Mouse (Mus musculus) limb, embryonic 13.5 days (tissue): ENCODE measurements around the gene Olfr631. TPM values are rescaled to one million over a fixed set of nuclear protein-coding genes. Genes with fewer than 3 reads are reported as not detected.
"Not testable (repeated sequence)": the region's sequence is repeated elsewhere in the genome, so short reads cannot be mapped to it uniquely, and the experiment has no call there.

ENCODE experiments used
- ATAC-seq: fragments of 200-750 bp; cut with Nextera tagmentation; 2 replicates; pipeline ENCODE4 v1.8.0; 2017; ENCODE audit warnings: low read depth, moderate number of reproducible peaks, moderate TSS enrichment; ENCODE audit not compliant: low FRiP score
- H3K27ac ChIP-seq: fragments of 300-500 bp; sonication (generic); 2 replicates; pipeline ENCODE4 v1.5.1; 2015; ENCODE audit warnings: inconsistent platforms, mild to moderate bottlenecking, moderate library complexity
- H3K27me3 ChIP-seq: fragments of 300-500 bp; sonication (generic); 2 replicates; pipeline ENCODE4 v1.6.1; 2015; ENCODE audit warnings: mild to moderate bottlenecking, inconsistent platforms
- H3K36me3 ChIP-seq: fragments of 300-500 bp; sonication (generic); 2 replicates; pipeline ENCODE4 v1.6.1; 2015; ENCODE audit warnings: inconsistent platforms, mild to moderate bottlenecking, moderate library complexity
- H3K4me1 ChIP-seq: fragments of 300-500 bp; sonication (generic); 2 replicates; pipeline ENCODE4 v1.6.1; 2015; ENCODE audit warnings: inconsistent platforms
- H3K4me2 ChIP-seq: fragments of 300-500 bp; sonication (generic); replicated peaks from 2 replicates; pipeline ENCODE4 v1.6.1; 2015; ENCODE audit warnings: inconsistent platforms, mild to moderate bottlenecking, moderate library complexity
- H3K4me3 ChIP-seq: fragments of 300-500 bp; sonication (generic); 2 replicates; pipeline ENCODE4 v1.5.1; 2015; ENCODE audit warnings: moderate library complexity, mild to moderate bottlenecking, inconsistent platforms
- H3K9ac ChIP-seq: fragments of 300-500 bp; sonication (generic); 2 replicates; pipeline ENCODE4 v1.6.1; 2015; ENCODE audit warnings: mild to moderate bottlenecking, inconsistent platforms
- H3K9me3 ChIP-seq: fragments of 300-500 bp; sonication (generic); 2 replicates; pipeline ENCODE4 v1.6.1; 2016; ENCODE audit warnings: inconsistent platforms
- WGBS: fragments of 180-500 bp; shearing (Covaris S2); methylation state at CpG from one replicate; pipeline ENCODE4 v1.1.7; 2015; 5-methylcytosine and 5-hydroxymethylcytosine counted together
- polyA plus RNA-seq: library from polyadenylated mRNA; unstranded; fragments of >200 nt; fragmentation: Nextera tagmentation; extraction: Ambion mirVana; gene quantifications from 2 replicates; pipeline ENCODE4 v1.2.1, GENCODE M21; 2015

The Olfr631 gene
- not detected in 2 replicates for polyA plus RNA-seq

DNA sequence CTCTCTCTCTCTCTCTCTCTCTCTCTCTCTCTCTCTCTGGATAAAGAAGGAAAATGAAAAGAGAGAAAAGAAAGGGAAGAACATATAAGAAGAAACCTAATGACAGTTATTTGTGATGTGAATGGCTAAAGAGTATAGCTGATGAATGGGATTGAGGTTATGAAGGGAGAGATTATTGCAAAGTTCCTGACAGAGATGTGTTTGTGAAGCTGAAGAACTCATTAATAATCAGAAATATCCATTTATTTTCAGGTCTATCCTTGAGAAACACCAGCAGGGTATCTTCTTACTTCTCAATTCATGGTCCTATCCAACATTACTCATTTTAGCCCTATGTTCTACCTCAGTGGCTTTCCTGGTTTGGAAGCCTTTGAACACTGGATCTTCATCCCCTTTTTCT is at the start of gene Olfr631:
Olfr631 (plus strand) TSS at position 301 of the 400 bp plus-strand sequence.
- ATAC-seq, result no peak
- H3K36me3 ChIP-seq, result no peaks in the 10 kb centered on the region

DNA sequence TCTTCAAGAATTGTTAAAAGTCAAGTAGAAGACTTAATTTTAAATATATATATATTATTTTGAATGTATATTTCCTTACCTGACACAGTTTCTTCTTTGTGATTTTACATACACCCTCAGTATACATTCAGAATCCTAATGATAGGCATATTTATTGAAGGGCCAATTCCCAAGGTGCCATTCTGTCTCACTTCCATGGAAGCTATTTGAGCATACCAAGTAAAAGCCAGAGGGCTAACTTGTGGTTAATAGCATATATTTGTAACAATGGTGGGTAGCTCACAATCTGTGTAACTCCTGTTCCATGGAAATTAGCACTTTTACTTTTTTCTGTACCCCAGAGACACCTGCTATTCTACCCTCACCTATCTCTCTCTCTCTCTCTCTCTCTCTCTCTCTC is 42.5 kb upstream of the Olfr631 start, which contains the start of gene Olfr66:
Olfr66 (minus strand) TSS at position 101 of the 400 bp plus-strand sequence.
- no peak within 1 kb of the TSS for H3K27ac ChIP-seq
- no peaks in the 10 kb centered on the region for H3K4me1 ChIP-seq
- no peaks in the 10 kb centered on the region for H3K9me3 ChIP-seq
- no peak within 1 kb of the TSS for H3K4me3 ChIP-seq
- H3K9ac ChIP-seq, result no peak within 1 kb of the TSS
- H3K27me3 ChIP-seq, result no peaks in the 10 kb centered on the region
- ATAC-seq, result no peak
- H3K36me3 ChIP-seq, result no peaks in the 10 kb centered on the region
- no peak within 1 kb of the TSS for H3K4me2 ChIP-seq

More for the DNA sequence above, at the start of gene Olfr631:
- no peaks in the 10 kb centered on the region for H3K9me3 ChIP-seq
- no peak within 1 kb of the TSS for H3K9ac ChIP-seq
- no peak within 1 kb of the TSS for H3K4me3 ChIP-seq
- H3K4me2 ChIP-seq, result no peak within 1 kb of the TSS
- no peaks in the 10 kb centered on the region for H3K4me1 ChIP-seq
- H3K27ac ChIP-seq, result no peak within 1 kb of the TSS
- H3K27me3 ChIP-seq, result no peaks in the 10 kb centered on the region

DNA sequence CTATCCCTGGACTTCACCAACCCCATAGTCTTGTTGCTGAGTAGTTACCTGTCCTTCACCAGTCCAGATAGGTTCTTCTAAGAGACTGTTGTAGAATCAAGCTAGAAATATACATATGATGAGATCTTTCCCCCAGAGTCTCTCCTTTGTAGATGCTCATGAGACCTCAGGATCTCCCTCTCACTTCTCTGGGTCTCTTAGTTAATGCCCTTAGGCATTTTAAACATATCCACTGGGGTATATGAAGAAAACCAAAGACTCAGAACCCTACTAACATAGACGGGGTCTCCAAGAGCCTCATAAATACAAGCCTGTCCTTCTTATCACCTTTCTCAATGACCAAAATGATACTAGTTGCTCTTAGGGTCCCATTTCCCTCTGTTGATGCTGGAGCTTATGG is 34.2 kb upstream of the Olfr631 start, which contains the start of gene Olfr64:
Olfr64 (minus strand) TSS at position 101 of the 400 bp plus-strand sequence.
- Histone ChIP-seq H3K9ac (no peak within 1 kb of the TSS), H3K4me1 (no peaks in the 10 kb centered on the region), H3K27me3 (no peaks in the 10 kb centered on the region), H3K4me3 (no peak within 1 kb of the TSS), H3K27ac (no peak within 1 kb of the TSS), H3K9me3 (no peaks in the 10 kb centered on the region), H3K4me2 (no peak within 1 kb of the TSS), H3K36me3 (no peaks in the 10 kb centered on the region)
- no peak for ATAC-seq
- 72% methylated on average over 1 of the region's 1 CpGs for WGBS

DNA sequence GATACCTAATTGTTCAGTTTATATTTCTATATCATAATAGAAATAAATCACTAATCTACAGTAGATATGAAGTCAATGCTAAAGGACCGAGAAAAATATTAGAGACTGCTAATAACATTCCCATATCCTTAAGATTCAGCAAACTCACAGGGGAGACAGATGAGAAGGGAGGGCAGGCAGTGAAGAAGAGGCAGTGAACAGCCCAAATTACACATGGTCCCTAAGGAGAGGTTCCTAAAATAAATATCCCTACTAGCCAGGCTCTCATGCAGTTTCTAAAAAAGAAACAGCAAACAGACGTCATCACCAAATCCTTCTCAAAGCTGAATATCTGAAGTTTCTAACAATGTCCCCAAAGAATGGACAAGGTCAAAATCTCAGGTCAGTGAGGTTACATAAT is 25.4 kb upstream of the Olfr631 start, which contains the start of gene Olfr65:
Olfr65 (plus strand) TSS at position 301 of the 400 bp plus-strand sequence.
- H3K4me2 ChIP-seq, result no peak within 1 kb of the TSS
- WGBS, result 85% methylated on average over 2 of the region's 2 CpGs
- no peak within 1 kb of the TSS for H3K27ac ChIP-seq

DNA sequence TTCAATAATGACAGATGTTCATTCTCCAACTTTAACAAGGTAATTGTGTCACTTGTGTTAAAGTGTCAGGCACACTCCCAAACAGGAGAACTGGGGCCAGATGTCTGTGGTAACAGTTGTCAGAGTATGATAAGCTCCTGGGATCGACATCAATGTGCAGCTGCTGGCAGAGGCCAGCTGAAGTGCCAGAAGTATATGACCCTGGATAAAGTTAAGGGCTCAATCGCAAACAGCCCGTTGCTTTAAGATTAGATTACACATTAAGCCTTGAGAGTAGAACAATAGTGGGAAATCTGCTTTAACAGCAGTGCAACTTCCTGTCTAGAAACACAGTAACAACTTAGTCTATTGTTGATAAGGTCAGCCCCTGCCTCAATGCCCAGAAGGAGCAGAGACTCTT is 18.6 kb upstream of the Olfr631 start:
- no peaks in the 10 kb centered on the region for H3K9me3 ChIP-seq
- WGBS, result 22% methylated on average over 3 of the region's 3 CpGs
- no peak for ATAC-seq

More for the DNA sequence above, 25.4 kb upstream of the Olfr631 start, which contains the start of gene Olfr65:
- ATAC-seq, result no peak
- no peaks in the 10 kb centered on the region for H3K36me3 ChIP-seq
- no peak within 1 kb of the TSS for H3K4me3 ChIP-seq
- no peaks in the 10 kb centered on the region for H3K9me3 ChIP-seq
- H3K4me1 ChIP-seq, result no peaks in the 10 kb centered on the region
- no peak within 1 kb of the TSS for H3K9ac ChIP-seq
- no peaks in the 10 kb centered on the region for H3K27me3 ChIP-seq

DNA sequence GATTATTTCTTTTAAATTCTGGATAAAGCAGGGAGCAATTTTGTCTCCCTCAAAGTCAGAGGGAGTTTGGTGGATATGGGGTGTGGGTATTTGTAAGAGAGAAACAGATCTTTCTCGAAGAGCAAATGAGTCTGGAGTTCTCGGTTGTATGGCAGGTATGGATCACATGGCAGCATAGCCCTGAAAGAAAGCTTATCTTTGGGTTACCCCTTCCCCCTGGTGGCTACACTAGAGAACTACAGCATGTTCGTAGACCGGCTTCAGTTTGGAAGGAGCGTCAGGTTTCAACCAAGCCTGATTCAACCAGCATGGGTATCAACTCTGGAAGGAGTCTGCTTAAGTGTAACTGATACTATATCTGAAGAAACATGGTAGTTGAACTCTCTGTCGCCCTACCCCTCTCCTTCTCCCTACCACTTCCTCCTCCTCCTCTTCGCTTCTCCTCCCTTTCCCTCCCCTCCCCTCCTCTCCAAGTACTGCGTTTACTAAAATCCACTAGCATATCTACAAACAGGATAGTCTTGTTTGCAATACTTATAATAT is 15.6 kb upstream of the Olfr631 start:
- Histone ChIP-seq H3K4me2 (no peak overlapping the region), H3K4me1 (no peaks in the 10 kb centered on the region), H3K27me3 (no peaks in the 10 kb centered on the region), H3K4me3 (no peak overlapping the region), H3K36me3 (no peaks in the 10 kb centered on the region), H3K9ac (no peak overlapping the region), H3K27ac (no peak overlapping the region), H3K9me3 (no peaks in the 10 kb centered on the region)
- 40% methylated on average over 8 of the region's 8 CpGs for WGBS
- no peak for ATAC-seq

More for the DNA sequence above, 18.6 kb upstream of the Olfr631 start:
- Histone ChIP-seq H3K4me2 (no peak overlapping the region), H3K36me3 (no peaks in the 10 kb centered on the region), H3K9ac (no peak overlapping the region), H3K27ac (no peak overlapping the region), H3K4me1 (no peaks in the 10 kb centered on the region), H3K4me3 (no peak overlapping the region), H3K27me3 (no peaks in the 10 kb centered on the region)

DNA sequence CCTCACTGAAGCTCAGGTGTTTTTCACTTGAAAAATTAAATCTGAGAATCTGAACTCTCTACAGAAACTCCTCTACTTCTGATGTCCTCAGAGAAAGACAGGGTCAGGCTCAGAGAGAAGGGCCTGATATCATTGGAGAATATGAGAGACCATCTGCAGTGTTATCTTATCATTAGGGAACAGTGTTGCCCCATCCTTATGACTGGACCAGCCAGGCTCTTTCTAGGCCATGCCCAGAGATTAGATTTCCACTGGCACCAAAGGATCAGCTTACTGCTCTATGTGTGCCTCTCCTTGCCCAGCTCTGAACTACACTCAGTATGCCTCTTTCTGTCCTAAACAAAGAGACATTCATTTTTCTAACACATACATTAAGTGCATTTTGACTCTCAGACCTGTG is 13.3 kb upstream of the Olfr631 start:
- H3K36me3 ChIP-seq, result no peaks in the 10 kb centered on the region
- no peak overlapping the region for H3K4me3 ChIP-seq
- no peaks in the 10 kb centered on the region for H3K9me3 ChIP-seq
- no peak for ATAC-seq
- H3K9ac ChIP-seq, result no peak overlapping the region
- H3K4me1 ChIP-seq, result no peaks in the 10 kb centered on the region
- H3K4me2 ChIP-seq, result no peak overlapping the region
- H3K27me3 ChIP-seq, result no peaks in the 10 kb centered on the region
- no peak overlapping the region for H3K27ac ChIP-seq

DNA sequence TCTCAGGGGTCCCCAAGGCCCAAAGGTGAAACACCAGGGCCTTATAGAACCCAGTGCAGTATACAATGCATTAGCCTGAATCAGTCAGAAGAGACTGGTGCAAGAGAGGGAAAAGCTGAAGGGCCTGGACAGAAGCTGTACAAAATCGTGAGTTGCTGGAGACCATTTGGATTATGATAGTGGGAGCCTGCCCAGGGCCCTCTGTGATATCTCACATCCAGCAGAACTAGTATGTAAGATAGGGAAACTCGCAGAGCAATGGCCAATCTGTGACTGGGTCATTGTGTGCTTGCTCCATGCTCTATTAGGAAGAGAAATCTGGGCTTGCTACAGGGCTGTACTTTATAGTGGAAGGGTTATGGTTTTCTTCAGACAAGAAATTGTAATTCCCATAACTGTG is 5.6 kb downstream of the Olfr631 start, which contains the start of gene Olfr632:
Olfr632 (plus strand) TSS at position 84 of the 400 bp plus-strand sequence.
- ATAC-seq, result no peak
- Histone ChIP-seq H3K36me3 (no peaks in the 10 kb centered on the region), H3K27ac (no peak within 1 kb of the TSS), H3K9ac (no peak within 1 kb of the TSS), H3K9me3 (no peaks in the 10 kb centered on the region), H3K4me3 (no peak within 1 kb of the TSS), H3K4me2 (no peak within 1 kb of the TSS), H3K27me3 (no peaks in the 10 kb centered on the region), H3K4me1 (no peaks in the 10 kb centered on the region)
- 59% methylated on average over 2 of the region's 2 CpGs for WGBS

DNA sequence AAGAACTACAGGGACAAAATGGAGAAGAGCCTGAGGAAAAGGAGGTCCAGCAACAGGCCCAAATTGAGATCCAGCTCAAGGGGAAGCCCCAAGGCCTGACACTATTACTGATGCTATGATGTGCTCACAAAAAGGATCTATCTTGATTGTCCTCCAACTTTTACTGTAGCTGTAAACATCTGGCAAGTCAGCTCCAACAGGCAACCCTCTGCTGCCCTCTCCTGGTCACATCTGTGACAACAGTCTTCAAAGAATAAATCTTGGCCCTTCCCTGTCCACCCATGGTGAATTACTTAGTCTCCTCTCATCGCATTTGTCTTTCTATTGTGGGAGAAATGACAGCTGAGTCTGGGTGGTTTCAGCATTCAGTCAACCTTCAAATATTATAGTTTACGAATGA is 14.1 kb downstream of the Olfr631 start:
- H3K36me3 ChIP-seq, result no peaks in the 10 kb centered on the region
- no peaks in the 10 kb centered on the region for H3K4me1 ChIP-seq
- H3K27ac ChIP-seq, result no peak overlapping the region
- H3K9me3 ChIP-seq, result no peaks in the 10 kb centered on the region
- H3K9ac ChIP-seq, result no peak overlapping the region
- 38% methylated on average over 2 of the region's 2 CpGs for WGBS
- no peaks in the 10 kb centered on the region for H3K27me3 ChIP-seq
- H3K4me3 ChIP-seq, result no peak overlapping the region
- H3K4me2 ChIP-seq, result no peak overlapping the region
- ATAC-seq, result no peak

DNA sequence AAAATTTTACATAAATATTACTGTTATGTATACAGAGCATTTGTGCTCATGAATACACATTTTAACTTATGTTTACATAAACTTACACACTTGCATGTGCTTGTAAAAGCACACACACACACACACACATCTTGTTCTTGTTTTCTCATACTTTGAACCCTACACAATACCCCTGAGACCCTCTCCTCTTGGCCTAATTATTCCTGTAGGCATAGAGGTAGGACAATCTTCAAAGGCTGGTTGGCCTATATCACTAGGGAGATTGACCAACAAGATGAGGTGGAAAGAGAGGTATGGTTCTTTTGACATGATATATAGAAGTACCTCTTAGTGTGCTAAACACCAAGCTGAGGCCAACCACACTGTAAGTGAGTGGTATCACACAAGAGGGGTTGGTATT is 15.5 kb downstream of the Olfr631 start, which contains the start of gene Olfr633:
Olfr633 (plus strand) TSS at position 301 of the 400 bp plus-strand sequence.
- no peak for ATAC-seq
- Histone ChIP-seq H3K9ac (no peak within 1 kb of the TSS), H3K4me1 (no peaks in the 10 kb centered on the region), H3K9me3 (no peaks in the 10 kb centered on the region), H3K27me3 (no peaks in the 10 kb centered on the region), H3K36me3 (no peaks in the 10 kb centered on the region), H3K27ac (no peak within 1 kb of the TSS), H3K4me3 (no peak within 1 kb of the TSS), H3K4me2 (no peak within 1 kb of the TSS)

DNA sequence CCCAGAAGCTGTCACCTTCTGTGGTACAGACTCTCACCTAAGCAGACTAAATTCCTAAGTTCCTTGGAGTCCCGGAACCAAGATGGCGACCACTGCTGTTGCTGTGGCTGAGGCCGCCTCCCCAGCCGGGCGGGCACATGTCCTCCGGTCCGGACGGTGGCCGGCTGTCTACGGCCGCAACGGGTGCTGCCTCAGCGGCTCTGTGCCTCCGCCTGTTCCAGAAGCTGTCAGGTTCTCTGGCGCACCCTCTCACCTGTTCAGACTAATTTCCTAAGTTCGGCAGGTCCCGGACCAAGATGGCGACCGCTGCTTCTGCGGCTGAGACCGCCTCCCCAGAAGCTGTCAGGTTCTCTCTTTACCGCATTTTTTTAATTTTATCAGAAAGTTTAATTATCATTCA is 38.2 kb downstream of the Olfr631 start:
- not testable (repeated sequence) for H3K9me3 ChIP-seq, H3K9ac ChIP-seq, H3K36me3 ChIP-seq, H3K4me1 ChIP-seq, H3K4me3 ChIP-seq, ATAC-seq, H3K4me2 ChIP-seq, H3K27me3 ChIP-seq, H3K27ac ChIP-seq
- 94% methylated on average over 22 of the region's 22 CpGs for WGBS

DNA sequence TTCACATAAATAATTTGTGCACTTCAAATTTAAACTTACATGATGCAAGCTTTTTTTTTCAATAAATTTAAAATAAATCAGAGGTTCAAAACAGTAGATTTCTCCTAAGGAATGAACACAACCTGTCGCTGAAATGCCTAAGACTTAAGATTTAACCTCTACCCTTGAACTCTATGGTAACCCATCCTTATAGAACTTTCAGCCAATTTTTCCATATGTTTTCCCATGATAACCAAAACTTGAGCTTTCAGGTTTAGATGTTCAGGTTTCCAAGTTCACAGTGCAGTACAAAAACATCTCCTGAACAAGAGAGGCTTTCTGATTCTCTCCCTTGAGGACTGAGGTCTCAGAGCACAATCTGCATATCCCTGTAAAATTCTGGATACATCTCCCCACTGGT is 42.2 kb downstream of the Olfr631 start, which contains the start of gene Olfr635:
Olfr635 (plus strand) TSS at position 301 of the 400 bp plus-strand sequence.
- ATAC-seq, result no peak
- Histone ChIP-seq H3K4me3 (no peak within 1 kb of the TSS), H3K36me3 (no peaks in the 10 kb centered on the region), H3K4me2 (no peak within 1 kb of the TSS), H3K27ac (no peak within 1 kb of the TSS), H3K4me1 (no peaks in the 10 kb centered on the region), H3K9ac (no peak within 1 kb of the TSS), H3K27me3 (no peaks in the 10 kb centered on the region), H3K9me3 (no peaks in the 10 kb centered on the region)
- 71% methylated on average over 1 of the region's 1 CpGs for WGBS

DNA sequence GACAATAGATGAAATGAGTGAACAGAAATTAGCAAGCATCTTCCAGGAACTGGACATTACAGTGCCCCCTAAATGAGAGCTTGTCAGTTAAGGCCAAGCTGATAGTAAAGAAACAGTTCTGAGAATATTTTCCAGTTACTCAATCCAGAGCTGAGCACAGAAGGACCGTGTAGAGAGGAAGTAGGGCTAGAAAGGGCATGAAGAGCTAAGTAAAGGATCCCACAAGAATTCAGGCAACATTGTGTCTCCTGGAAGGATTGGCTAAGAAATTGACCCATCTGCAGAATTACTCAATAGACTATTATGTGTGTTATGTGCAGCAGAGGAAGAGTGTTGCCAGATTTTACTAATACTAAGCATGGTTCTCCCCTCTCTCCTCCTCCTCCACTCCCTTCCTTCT is 43.2 kb downstream of the Olfr631 start:
- no peak overlapping the region for H3K4me3 ChIP-seq
- no peak for ATAC-seq
- no peak overlapping the region for H3K4me2 ChIP-seq
- H3K27me3 ChIP-seq, result no peaks in the 10 kb centered on the region
- H3K4me1 ChIP-seq, result no peaks in the 10 kb centered on the region
- no peak overlapping the region for H3K9ac ChIP-seq
- 59% methylated on average over 1 of the region's 1 CpGs for WGBS
- no peaks in the 10 kb centered on the region for H3K9me3 ChIP-seq
- H3K27ac ChIP-seq, result no peak overlapping the region
- no peaks in the 10 kb centered on the region for H3K36me3 ChIP-seq
